Mouse (Mus musculus) MEL (cell line): ENCODE results near the gene Fbxo3. TPM values are rescaled to one million over a fixed set of nuclear protein-coding genes. Genes with fewer than 3 reads are reported as not detected.
A peak's percentile ranks its signal among the peaks of the same experiment; 100 is the strongest.

ENCODE experiments used
- DNase-seq: peaks from one replicate; pipeline ENCODE4 v3.0.0; 2011; ENCODE audit warnings: low read depth, low spot score
- H3K27ac ChIP-seq: 2 replicates; pipeline ENCODE4 v1.5.1; 2012; ENCODE audit warnings: low read depth, mild to moderate bottlenecking, control low read depth, low read length, moderate library complexity; ENCODE audit not compliant: control insufficient read depth
- H3K27me3 ChIP-seq, 2 experiments: fragments of 150-350 bp in 1 of 2; sonication (generic) in 1 of 2; 2 replicates each; pipeline ENCODE4 v1.6.1; 2012; ENCODE audit warnings: low read length in 2 of 2, mild to moderate bottlenecking in 2 of 2, improper control_type of control experiment in 1 of 2, moderate library complexity in 1 of 2; ENCODE audit not compliant: insufficient read depth in 2 of 2, control insufficient read depth in 1 of 2
- H3K36me3 ChIP-seq, 2 experiments: 2 replicates each; pipeline ENCODE4 v1.6.1; 2012 to 2014; ENCODE audit warnings: low read length in 2 of 2, improper control_type of control experiment in 1 of 2, inconsistent platforms in 1 of 2, mild to moderate bottlenecking in 1 of 2; ENCODE audit not compliant: insufficient read depth in 2 of 2, control insufficient read depth in 1 of 2
- H3K4me1 ChIP-seq, 2 experiments: fragments of 150-350 bp in 1 of 2; sonication (generic) in 1 of 2; 2 replicates each; pipeline ENCODE4 v1.6.1; 2012; ENCODE audit warnings: low read length in 2 of 2, improper control_type of control experiment in 1 of 2, mild to moderate bottlenecking in 1 of 2; ENCODE audit not compliant: insufficient read depth in 2 of 2, control insufficient read depth in 1 of 2
- H3K4me3 ChIP-seq, 2 experiments: fragments of 150-350 bp in 1 of 2; sonication (generic) in 1 of 2; 2 replicates each; pipeline ENCODE4 v1.5.1; 2012; ENCODE audit warnings: low read depth in 2 of 2, low read length in 2 of 2, mild to moderate bottlenecking in 2 of 2, moderate library complexity in 2 of 2, control low read depth in 1 of 2, improper control_type of control experiment in 1 of 2; ENCODE audit not compliant: control insufficient read depth in 1 of 2, insufficient read depth in 1 of 2
- H3K79me2 ChIP-seq: 2 replicates; pipeline ENCODE4 v1.6.1; 2012; ENCODE audit warnings: mild to moderate bottlenecking, low read length, moderate library complexity; ENCODE audit not compliant: control insufficient read depth, poor library complexity, insufficient read depth
- H3K9ac ChIP-seq: 2 replicates; pipeline ENCODE4 v1.6.1; 2012; ENCODE audit warnings: low read depth, mild to moderate bottlenecking, control low read depth, low read length, moderate library complexity; ENCODE audit not compliant: control insufficient read depth, poor library complexity, severe bottlenecking
- H3K9me3 ChIP-seq: fragments of 150-350 bp; sonication (generic); replicated peaks from 2 replicates; pipeline ENCODE4 v1.6.1; 2012; ENCODE audit warnings: mild to moderate bottlenecking, low read length, improper control_type of control experiment, moderate library complexity; ENCODE audit not compliant: insufficient read depth
- BHLHE40 ChIP-seq: IDR thresholded peaks from 2 replicates; pipeline ENCODE4 v1.6.1; 2012; ENCODE audit warnings: low read depth, mild to moderate bottlenecking, inconsistent platforms, low read length, improper control_type of control experiment, borderline replicate concordance
- CTCF ChIP-seq, 3 experiments: IDR thresholded peaks in 2 of 3; conservative IDR thresholded peaks in 1 of 3; 2 replicates each; pipeline ENCODE4 v1.5.1; 2011 to 2012; ENCODE audit warnings: low read length in 3 of 3, low read depth in 2 of 3, mild to moderate bottlenecking in 2 of 3, improper control_type of control experiment in 1 of 3, inconsistent platforms in 1 of 3, mixed read lengths in 1 of 3, moderate library complexity in 1 of 3; ENCODE audit not compliant: control insufficient read depth in 1 of 3, insufficient read depth in 1 of 3, poor library complexity in 1 of 3, severe bottlenecking in 1 of 3
- E2F4 ChIP-seq: IDR thresholded peaks from 2 replicates; pipeline ENCODE4 v1.6.1; 2011; ENCODE audit warnings: low read depth, low read length, improper control_type of control experiment, borderline replicate concordance
- ELF1 ChIP-seq: IDR thresholded peaks from 2 replicates; pipeline ENCODE4 v1.6.1; 2014; ENCODE audit warnings: low read depth, mild to moderate bottlenecking, inconsistent platforms, low read length, improper control_type of control experiment, moderate library complexity
- EP300 ChIP-seq, 2 experiments: IDR thresholded peaks; 2 replicates each; pipeline ENCODE4 v1.6.1; 2011; ENCODE audit warnings: improper control_type of control experiment in 2 of 2, low read length in 2 of 2, low read depth in 1 of 2, mild to moderate bottlenecking in 1 of 2
- ETS1 ChIP-seq: IDR thresholded peaks from 2 replicates; pipeline ENCODE4 v1.6.1; 2012; ENCODE audit warnings: low read depth, mild to moderate bottlenecking, inconsistent platforms, low read length, improper control_type of control experiment, moderate library complexity
- GABPA ChIP-seq: IDR thresholded peaks from 2 replicates; pipeline ENCODE4 v1.6.1; 2012; ENCODE audit warnings: low read depth, mild to moderate bottlenecking, inconsistent platforms, low read length, improper control_type of control experiment, moderate library complexity
- GATA1 ChIP-seq: IDR thresholded peaks from 2 replicates; pipeline ENCODE4 v1.6.1; 2011; ENCODE audit warnings: low read depth, low read length, improper control_type of control experiment
- HCFC1 ChIP-seq: IDR thresholded peaks from 2 replicates; pipeline ENCODE4 v1.6.1; 2012; ENCODE audit warnings: low read depth, mild to moderate bottlenecking, inconsistent platforms, low read length, improper control_type of control experiment, moderate library complexity
- JUND ChIP-seq: IDR thresholded peaks from 2 replicates; pipeline ENCODE4 v1.6.1; 2011; ENCODE audit warnings: low read depth, mild to moderate bottlenecking, improper control_type of control experiment, low read length
- KAT2A ChIP-seq: conservative IDR thresholded peaks from 2 replicates; pipeline ENCODE4 v1.6.1; 2012; ENCODE audit warnings: low read depth, low read length, improper control_type of control experiment, inconsistent platforms
- MAFK ChIP-seq: IDR thresholded peaks from 2 replicates; pipeline ENCODE4 v1.6.1; 2011; ENCODE audit warnings: low read depth, mild to moderate bottlenecking, low read length, improper control_type of control experiment, borderline replicate concordance
- MAX ChIP-seq: IDR thresholded peaks from 2 replicates; pipeline ENCODE4 v1.6.1; 2011; ENCODE audit warnings: low read length, improper control_type of control experiment
- MAZ ChIP-seq: IDR thresholded peaks from 2 replicates; pipeline ENCODE4 v1.6.1; 2012; ENCODE audit warnings: low read depth, mild to moderate bottlenecking, inconsistent platforms, low read length, improper control_type of control experiment
- MEF2A ChIP-seq: IDR thresholded peaks from 2 replicates; pipeline ENCODE4 v1.6.1; 2014; ENCODE audit warnings: low read depth, mild to moderate bottlenecking, inconsistent platforms, low read length, improper control_type of control experiment; ENCODE audit not compliant: poor library complexity, insufficient replicate concordance, severe bottlenecking; ENCODE audit errors: extremely low read depth
- MXI1 ChIP-seq: IDR thresholded peaks from 2 replicates; pipeline ENCODE4 v1.6.1; 2011; ENCODE audit warnings: mild to moderate bottlenecking, low read depth, low read length, improper control_type of control experiment
- MYB ChIP-seq: IDR thresholded peaks from 2 replicates; pipeline ENCODE4 v1.6.1; 2011; ENCODE audit warnings: mild to moderate bottlenecking, low read depth, low read length, improper control_type of control experiment
- MYC ChIP-seq: IDR thresholded peaks from 2 replicates; pipeline ENCODE4 v1.6.1; 2011; ENCODE audit warnings: low read depth, mild to moderate bottlenecking, low read length, improper control_type of control experiment, moderate library complexity
- NELFE ChIP-seq: IDR thresholded peaks from 2 replicates; pipeline ENCODE4 v1.6.1; 2011; ENCODE audit warnings: low read depth, low read length, improper control_type of control experiment
- NRF1 ChIP-seq: IDR thresholded peaks from 2 replicates; pipeline ENCODE4 v1.6.1; 2014; ENCODE audit warnings: low read depth, mild to moderate bottlenecking, inconsistent platforms, low read length, improper control_type of control experiment, moderate library complexity; ENCODE audit not compliant: poor library complexity, insufficient read depth, severe bottlenecking
- POLR2AphosphoS2 ChIP-seq: IDR thresholded peaks from 2 replicates; pipeline ENCODE4 v1.6.1; 2011; ENCODE audit warnings: low read length, improper control_type of control experiment
- POLR2AphosphoS5 ChIP-seq: IDR thresholded peaks from 2 replicates; pipeline ENCODE4 v1.6.1; 2012; ENCODE audit warnings: low read depth, borderline replicate concordance, mild to moderate bottlenecking, inconsistent platforms, low read length, moderate library complexity, mixed read lengths
- RAD21 ChIP-seq: IDR thresholded peaks from 2 replicates; pipeline ENCODE4 v1.6.1; 2011; ENCODE audit warnings: mild to moderate bottlenecking, low read depth, low read length, improper control_type of control experiment
- RCOR1 ChIP-seq: IDR thresholded peaks from 2 replicates; pipeline ENCODE4 v1.6.1; 2012; ENCODE audit warnings: low read depth, mild to moderate bottlenecking, inconsistent platforms, low read length, improper control_type of control experiment
- SIN3A ChIP-seq: IDR thresholded peaks from 2 replicates; pipeline ENCODE4 v1.6.1; 2012; ENCODE audit warnings: low read length, improper control_type of control experiment, inconsistent platforms
- SMC3 ChIP-seq: IDR thresholded peaks from 2 replicates; pipeline ENCODE4 v1.6.1; 2011; ENCODE audit warnings: low read depth, low read length, improper control_type of control experiment
- TAL1 ChIP-seq: IDR thresholded peaks from 2 replicates; pipeline ENCODE4 v1.6.1; 2012; ENCODE audit warnings: mild to moderate bottlenecking, inconsistent platforms, low read length, moderate library complexity, mixed read lengths
- TBP ChIP-seq: IDR thresholded peaks from 2 replicates; pipeline ENCODE4 v1.8.0; 2011; ENCODE audit warnings: low read depth, low read length, improper control_type of control experiment
- UBTF ChIP-seq: IDR thresholded peaks from 2 replicates; pipeline ENCODE4 v1.6.1; 2012; ENCODE audit warnings: low read depth, mild to moderate bottlenecking, inconsistent platforms, low read length, improper control_type of control experiment, moderate library complexity, borderline replicate concordance; ENCODE audit not compliant: insufficient read depth
- USF1 ChIP-seq: IDR thresholded peaks from 2 replicates; pipeline ENCODE4 v1.6.1; 2014; ENCODE audit warnings: low read depth, mild to moderate bottlenecking, inconsistent platforms, low read length, improper control_type of control experiment, moderate library complexity
- USF2 ChIP-seq, 2 experiments: IDR thresholded peaks; 2 replicates each; pipeline ENCODE4 v1.6.1; 2011 to 2012; ENCODE audit warnings: improper control_type of control experiment in 2 of 2, low read length in 2 of 2, borderline replicate concordance in 1 of 2, inconsistent platforms in 1 of 2, low read depth in 1 of 2, mild to moderate bottlenecking in 1 of 2; ENCODE audit not compliant: insufficient read depth in 1 of 2
- ZC3H11A ChIP-seq: IDR thresholded peaks from 2 replicates; pipeline ENCODE4 v1.6.1; 2012; ENCODE audit warnings: low read depth, mild to moderate bottlenecking, inconsistent platforms, low read length, improper control_type of control experiment
- ZKSCAN1 ChIP-seq: IDR thresholded peaks from 2 replicates; pipeline ENCODE4 v1.6.1; 2012; ENCODE audit warnings: low read depth, mild to moderate bottlenecking, inconsistent platforms, low read length, improper control_type of control experiment, moderate library complexity
- ZMIZ1 ChIP-seq: IDR thresholded peaks from 2 replicates; pipeline ENCODE4 v1.6.1; 2012; ENCODE audit warnings: low read depth, mild to moderate bottlenecking, inconsistent platforms, low read length, improper control_type of control experiment, moderate library complexity
- ZNF384 ChIP-seq: IDR thresholded peaks from 2 replicates; pipeline ENCODE4 v1.6.1; 2012; ENCODE audit warnings: low read depth, mild to moderate bottlenecking, inconsistent platforms, low read length, improper control_type of control experiment
- polyA plus RNA-seq, 2 experiments: library from polyadenylated mRNA; stranded (reverse) in 1 of 2; unstranded in 1 of 2; fragments of >175 nt in 1 of 2; fragments of >200 nt in 1 of 2; gene quantifications; 2 replicates each; pipeline versions ENCODE4 v1.2.1 to v1.2.4; 2012; ENCODE audit warnings: low replicate concordance in 2 of 2, low read depth in 1 of 2; ENCODE audit not compliant: insufficient read length in 2 of 2, insufficient read depth in 1 of 2, missing spikeins in 1 of 2
- total RNA-seq: library from RNA; depleted of rRNA; stranded (reverse); fragments of 300-350 nt; gene quantifications from 2 replicates; pipeline ENCODE4 v1.2.3, GENCODE M21; 2012

The Fbxo3 gene
- total and polyA plus RNA-seq, 3 experiments, result 30.9 to 55.4 (median 41.9) TPM

DNA sequence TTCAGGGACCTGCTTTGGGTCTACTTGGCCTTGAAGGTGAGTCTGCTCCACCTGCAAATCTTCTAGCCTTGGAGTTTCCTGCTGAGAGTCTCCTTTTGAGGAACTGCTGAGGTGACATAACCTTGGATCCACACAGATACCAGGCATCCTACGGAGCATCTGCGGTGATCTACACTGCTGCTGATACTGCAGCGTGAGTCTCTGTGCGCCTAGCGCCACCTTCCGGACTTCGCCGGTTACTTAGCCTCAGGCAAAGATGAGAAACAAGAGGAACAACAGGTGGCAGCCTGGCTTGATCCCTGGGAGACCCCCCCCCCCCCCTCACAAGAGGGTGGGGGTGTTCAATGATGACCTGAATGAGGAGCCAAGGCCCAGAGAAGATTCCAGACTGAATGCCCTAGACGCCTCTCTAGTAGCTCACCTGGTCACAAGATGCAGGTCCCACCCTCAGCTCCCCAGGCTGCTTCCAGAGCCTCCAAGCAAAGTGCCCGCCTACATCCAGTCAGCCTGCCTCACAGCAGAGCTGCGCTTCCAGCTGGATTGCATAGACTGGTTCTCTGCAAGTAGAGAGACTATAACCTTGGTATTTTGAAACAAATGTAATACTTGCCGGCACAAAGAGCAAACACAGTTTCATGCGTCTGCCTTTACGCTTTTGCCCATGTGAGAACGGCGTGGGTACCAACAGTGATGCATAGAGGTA is 24.7 kb upstream of the Fbxo3 start:
- H3K27ac ChIP-seq, result no peak overlapping the region
- no peak overlapping the region for H3K9ac ChIP-seq
- H3K27me3 ChIP-seq, result peaks cover 3 to 11% of the 10 kb centered on the region in 2 experiments
- H3K4me1 ChIP-seq, result 0 out of 4 replicates have a peak, but pooled peaks cover 0 to 5% of the 10 kb centered on the region in 2 experiments
- H3K9me3 ChIP-seq, result no peaks in the 10 kb centered on the region
- DNase-seq, result peak; percentile 81
- H3K36me3 ChIP-seq, result peaks cover 0 to 3% of the 10 kb centered on the region in 2 experiments; a peak in 1 of 4 replicates
- TF ChIP-seq TBP (no peak), ETS1 (no peak), ZC3H11A (peak; percentile 79), ZKSCAN1 (no peak), RAD21 (peak; percentile 94), ELF1 (no peak), USF1 (no peak), SMC3 (peak; percentile 92), MAX (no peak), MYB (no peak), JUND (no peak), MXI1 (no peak), HCFC1 (no peak), KAT2A (no peak), TAL1 (no peak), UBTF (no peak), GATA1 (no peak), ZMIZ1 (no peak), CTCF (IDR thresholded peaks at IDR 0.05 in 2 of 3, conservative IDR thresholded peaks at IDR 0.05 in 1 of 3; ENCODE audit: control insufficient read depth in 1 of 3, insufficient read depth in 1 of 3, low read depth in 2 of 3, low read length in 3 of 3, poor library complexity in 1 of 3, severe bottlenecking in 1 of 3) (peak; percentile 84 to 94 (median 92)), MAZ (no peak), MEF2A (no peak), BHLHE40 (no peak), NRF1 (no peak), POLR2AphosphoS5 (no peak), POLR2AphosphoS2 (no peak), ZNF384 (no peak), USF2 (IDR thresholded peaks at IDR 0.05; ENCODE audit: borderline replicate concordance in 1 of 2, insufficient read depth in 1 of 2, low read depth in 1 of 2, low read length in 2 of 2) (no peak), E2F4 (no peak), NELFE (no peak), RCOR1 (no peak), MAFK (no peak), SIN3A (no peak), EP300 (IDR thresholded peaks at IDR 0.05; ENCODE audit: low read depth in 1 of 2, low read length in 2 of 2) (no peak), GABPA (no peak), MYC (no peak)
- H3K4me3 ChIP-seq, result no peak overlapping the region
- H3K79me2 ChIP-seq, result no peaks in the 10 kb centered on the region
